ENCODE assay signal across 11 mouse cellular contexts in the genomic region with DNA sequence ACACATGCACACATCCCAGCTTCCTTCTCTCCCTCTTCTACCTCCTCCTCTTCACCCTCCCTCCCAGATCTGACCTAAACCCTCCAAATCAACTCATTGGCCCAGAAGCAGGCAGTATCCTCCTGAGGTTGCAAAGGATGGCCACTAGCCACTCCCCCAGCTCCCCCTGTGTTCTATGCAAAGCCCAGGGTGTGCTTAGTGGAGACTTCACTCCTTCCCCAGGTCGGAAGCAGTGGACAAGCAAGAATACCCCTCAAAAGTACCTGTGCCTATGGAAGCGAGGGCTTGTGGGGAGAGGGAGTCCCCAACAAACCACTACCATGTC. TPM values are rescaled to one million over a fixed set of nuclear protein-coding genes. Genes with fewer than 3 reads are reported as not detected.
DNase-seq lines count a peak whose midpoint lies in the region; ATAC-seq and TF ChIP-seq lines count a peak whose summit lies in the region.
"Had no signal": no experiment of that assay in that cellular context is flagged by ENCODE, and none has a peak within 500 bp of the region (broad histone marks: within the 10 kb centered on the region; RNA-seq: fewer than 3 reads in every experiment).

No protein-coding gene starts in this region.

- no peak for DNase-seq in intestine, embryonic 14.5 days (ENCODE audit: low spot score)
- no peak for DNase-seq in embryonic facial prominence, embryonic 14.5 days (ENCODE audit: low spot score)
- no peak for DNase-seq in adrenal gland, postnatal 25 days
- DNase-seq in cerebellum, postnatal 4 days (ENCODE audit: low spot score in 2 of 2), result no peak
- DNase-seq in gastrocnemius, adult 2 months, result no peak
- DNase-seq: thymus, postnatal 14 days had no signal

- no peaks in the 10 kb centered on the region for H3K9me3 ChIP-seq in intestine, embryonic 14.5 days (ENCODE audit: control insufficient read depth, low read length)
- H3K9me3 ChIP-seq in intestine, postnatal 0 days (ENCODE audit: control insufficient read depth), result no peaks in the 10 kb centered on the region
- peaks cover 7% of the 10 kb centered on the region for H3K9me3 ChIP-seq in embryonic facial prominence, embryonic 14.5 days (ENCODE audit: control insufficient read depth, low read length)
- 0 out of 2 replicates have a peak, but pooled peaks cover 8% of the 10 kb centered on the region for H3K9me3 ChIP-seq in hindbrain, embryonic 13.5 days
- 0 out of 2 replicates have a peak, but pooled peaks cover 3% of the 10 kb centered on the region for H3K9me3 ChIP-seq in midbrain, embryonic 15.5 days

- H3K4me1 ChIP-seq in intestine, embryonic 14.5 days (replicated peaks; ENCODE audit: control insufficient read depth, insufficient read depth, low read length), result peaks cover 12% of the 10 kb centered on the region
- H3K4me1 ChIP-seq in intestine, postnatal 0 days (replicated peaks; ENCODE audit: control insufficient read depth, insufficient read depth, low read length), result no peaks in the 10 kb centered on the region
- peaks cover 17% of the 10 kb centered on the region for H3K4me1 ChIP-seq in embryonic facial prominence, embryonic 14.5 days (ENCODE audit: control insufficient read depth, insufficient read depth, low read length)
- H3K4me1 ChIP-seq in hindbrain, embryonic 13.5 days (replicated peaks), result peaks cover 19% of the 10 kb centered on the region
- H3K4me1 ChIP-seq in midbrain, embryonic 15.5 days, result peaks cover 21% of the 10 kb centered on the region

- WGBS in intestine, embryonic 14.5 days, result 72% methylated on average over 2 of the region's 2 CpGs
- 85% methylated on average over 2 of the region's 2 CpGs for WGBS in intestine, postnatal 0 days
- 65% methylated on average over 2 of the region's 2 CpGs for WGBS in embryonic facial prominence, embryonic 14.5 days
- WGBS in hindbrain, embryonic 13.5 days, result 32% methylated on average over 2 of the region's 2 CpGs
- 44% methylated on average over 2 of the region's 2 CpGs for WGBS in midbrain, embryonic 15.5 days

- no peaks in the 10 kb centered on the region for H3K27me3 ChIP-seq in intestine, embryonic 14.5 days (replicated peaks; ENCODE audit: control insufficient read depth, insufficient read depth, low read length)
- peaks cover 7% of the 10 kb centered on the region; the same call in 1 of the 2 replicates for H3K27me3 ChIP-seq in intestine, postnatal 0 days (replicated peaks; ENCODE audit: control insufficient read depth, insufficient read depth, low read length)
- H3K27me3 ChIP-seq in embryonic facial prominence, embryonic 14.5 days (replicated peaks; ENCODE audit: control insufficient read depth, insufficient read depth, low read length), result no peaks in the 10 kb centered on the region
- H3K27me3 ChIP-seq in hindbrain, embryonic 13.5 days, result peaks cover 16% of the 10 kb centered on the region
- H3K27me3 ChIP-seq in midbrain, embryonic 15.5 days (replicated peaks), result peaks cover 1% of the 10 kb centered on the region
- H3K27me3 ChIP-seq: CH12.LX had no signal

- peak overlapping the region; percentile 55 for H3K4me2 ChIP-seq in intestine, embryonic 14.5 days (ENCODE audit: low read length)
- H3K4me2 ChIP-seq in intestine, postnatal 0 days (replicated peaks; ENCODE audit: low read depth), result no peak overlapping the region
- peak overlapping the region; percentile 62 for H3K4me2 ChIP-seq in embryonic facial prominence, embryonic 14.5 days (ENCODE audit: low read depth, low read length)
- peak overlapping the region; percentile 56 for H3K4me2 ChIP-seq in hindbrain, embryonic 13.5 days
- H3K4me2 ChIP-seq in midbrain, embryonic 15.5 days, result peak overlapping the region; percentile 52; the same call in 1 of the 2 replicates

- H3K9ac ChIP-seq in intestine, embryonic 14.5 days (ENCODE audit: low read length), result no peak overlapping the region
- no peak overlapping the region for H3K9ac ChIP-seq in intestine, postnatal 0 days (ENCODE audit: low read depth, low read length)
- H3K9ac ChIP-seq in embryonic facial prominence, embryonic 14.5 days (ENCODE audit: low read depth, low read length), result peak overlapping the region; percentile 59; the same call in 1 of the 2 replicates
- peak overlapping the region; percentile 71; the same call in 1 of the 2 replicates for H3K9ac ChIP-seq in hindbrain, embryonic 13.5 days
- no peak overlapping the region for H3K9ac ChIP-seq in midbrain, embryonic 15.5 days
- H3K9ac ChIP-seq: liver, embryonic 14.5 days had no signal

- intact Hi-C loops in gastrocnemius, adult 2 months (cut with DNase I), result no loop called here

- no peak overlapping the region for H3K27ac ChIP-seq in intestine, embryonic 14.5 days (ENCODE audit: low read depth)
- no peak overlapping the region for H3K27ac ChIP-seq in intestine, postnatal 0 days (ENCODE audit: low read depth, low read length)
- peak overlapping the region; percentile 84 for H3K27ac ChIP-seq in embryonic facial prominence, embryonic 14.5 days (replicated peaks; ENCODE audit: low read depth, low read length)
- H3K27ac ChIP-seq in hindbrain, embryonic 13.5 days, result peak overlapping the region; percentile 84
- H3K27ac ChIP-seq in midbrain, embryonic 15.5 days, result peak overlapping the region; percentile 71; the same call in 1 of the 2 replicates
- H3K27ac ChIP-seq in gastrocnemius, adult 2 months, result no peak overlapping the region
- H3K27ac ChIP-seq: liver, embryonic 14.5 days had no signal

- 0 out of 2 replicates have a peak, but pooled peaks have one; percentile 57 for ATAC-seq in intestine, embryonic 14.5 days (replicated peaks; ENCODE audit: low FRiP score, low TSS enrichment, low read depth)
- ATAC-seq in intestine, postnatal 0 days, result no peak
- ATAC-seq in embryonic facial prominence, embryonic 14.5 days (ENCODE audit: low read depth), result no peak; the same call in 1 of the 2 replicates
- peak; percentile 65 for ATAC-seq in hindbrain, embryonic 13.5 days (ENCODE audit: low FRiP score)
- peak; percentile 57 for ATAC-seq in midbrain, embryonic 15.5 days (replicated peaks)

- no peak for TF ChIP-seq CTCF in intestine, postnatal 0 days (IDR thresholded peaks at IDR 0.05; ENCODE audit: low read depth)
- no peak for TF ChIP-seq CTCF in gastrocnemius, adult 2 months (IDR thresholded peaks at IDR 0.05)

- no peaks in the 10 kb centered on the region for H3K36me3 ChIP-seq in intestine, embryonic 14.5 days (ENCODE audit: control insufficient read depth, insufficient read depth, low read length)
- H3K36me3 ChIP-seq in intestine, postnatal 0 days (ENCODE audit: control insufficient read depth, insufficient read depth), result no peaks in the 10 kb centered on the region
- no peaks in the 10 kb centered on the region for H3K36me3 ChIP-seq in embryonic facial prominence, embryonic 14.5 days (ENCODE audit: control insufficient read depth, insufficient read depth, low read length)
- no peaks in the 10 kb centered on the region for H3K36me3 ChIP-seq in hindbrain, embryonic 13.5 days
- H3K36me3 ChIP-seq in midbrain, embryonic 15.5 days (replicated peaks), result no peaks in the 10 kb centered on the region

- H3K4me3 ChIP-seq in intestine, embryonic 14.5 days (ENCODE audit: low read depth, low read length), result no peak overlapping the region
- no peak overlapping the region for H3K4me3 ChIP-seq in intestine, postnatal 0 days (ENCODE audit: low read depth, low read length)
- peak overlapping the region; percentile 30; the same call in 1 of the 2 replicates for H3K4me3 ChIP-seq in embryonic facial prominence, embryonic 14.5 days (ENCODE audit: low read depth, low read length)
- H3K4me3 ChIP-seq in hindbrain, embryonic 13.5 days, result no peak overlapping the region
- H3K4me3 ChIP-seq in midbrain, embryonic 15.5 days, result no peak overlapping the region
- no peak overlapping the region for H3K4me3 ChIP-seq in gastrocnemius, adult 2 months

RNA-seq across cellular contexts. Expression of a gene that starts 29.3 kb away (rescaled TPM):
- 116 and 120 TPM in 2 replicates for polyA plus RNA-seq in intestine, embryonic 14.5 days (2014; fragmentation: Nextera tagmentation; extraction: Ambion mirVana)
- polyA plus RNA-seq in intestine, postnatal 0 days (2015; fragmentation: Nextera tagmentation; extraction: Ambion mirVana), result 41.5 and 44.4 TPM in 2 replicates
- 158 and 184 TPM in 2 replicates for polyA plus RNA-seq in embryonic facial prominence, embryonic 14.5 days (2014; fragmentation: Nextera tagmentation; extraction: Ambion mirVana)
- polyA plus RNA-seq in hindbrain, embryonic 13.5 days (2015; fragmentation: Nextera tagmentation; extraction: Ambion mirVana), result 17.0 and 19.1 TPM in 2 replicates
- polyA plus RNA-seq in midbrain, embryonic 15.5 days (2015; fragmentation: Nextera tagmentation; extraction: Ambion mirVana), result 15.1 and 23.1 TPM in 2 replicates
- 62.0 and 84.9 TPM in 2 replicates for total RNA-seq in adrenal gland, postnatal 25 days (2021)
- 10 to 100 TPM; 11.2 to 18.6 TPM for total RNA-seq in gastrocnemius, adult 2 months (2021)
- total RNA-seq: CH12.LX had no signal

Comparison
In these comparisons a context has a peak if more than half of its experiments do, and no peak if none do; other contexts are left out.
1. ATAC-seq: peak in intestine, embryonic 14.5 days (single experiment), hindbrain, embryonic 13.5 days (single experiment) and midbrain, embryonic 15.5 days (single experiment); none in intestine, postnatal 0 days (single experiment) and embryonic facial prominence, embryonic 14.5 days (single experiment).
2. H3K27ac ChIP-seq: peak in embryonic facial prominence, embryonic 14.5 days (single experiment), hindbrain, embryonic 13.5 days (single experiment) and midbrain, embryonic 15.5 days (single experiment); none in intestine, embryonic 14.5 days (single experiment), intestine, postnatal 0 days (single experiment) and gastrocnemius, adult 2 months (single experiment).
3. H3K9ac ChIP-seq: peak in embryonic facial prominence, embryonic 14.5 days (single experiment) and hindbrain, embryonic 13.5 days (single experiment); none in intestine, embryonic 14.5 days (single experiment), intestine, postnatal 0 days (single experiment) and midbrain, embryonic 15.5 days (single experiment).